Mouse (Mus musculus) fibroblast of lung, adult 2 months (primary cell): ENCODE measurements around the gene Slc2a12.

Experiments used
- DNase-seq: peaks from one replicate; pipeline ENCODE4 v3.0.0-alpha.2; 2011; ENCODE audit warnings: low read depth

The Slc2a12 gene

GRCm38 (mm10) chr10:22644853-22645491, at the start of gene Slc2a12:
Gene Slc2a12, plus strand, starts transcription at chr10:22645011.
- DNase-seq, result peak; percentile 22

DNA sequence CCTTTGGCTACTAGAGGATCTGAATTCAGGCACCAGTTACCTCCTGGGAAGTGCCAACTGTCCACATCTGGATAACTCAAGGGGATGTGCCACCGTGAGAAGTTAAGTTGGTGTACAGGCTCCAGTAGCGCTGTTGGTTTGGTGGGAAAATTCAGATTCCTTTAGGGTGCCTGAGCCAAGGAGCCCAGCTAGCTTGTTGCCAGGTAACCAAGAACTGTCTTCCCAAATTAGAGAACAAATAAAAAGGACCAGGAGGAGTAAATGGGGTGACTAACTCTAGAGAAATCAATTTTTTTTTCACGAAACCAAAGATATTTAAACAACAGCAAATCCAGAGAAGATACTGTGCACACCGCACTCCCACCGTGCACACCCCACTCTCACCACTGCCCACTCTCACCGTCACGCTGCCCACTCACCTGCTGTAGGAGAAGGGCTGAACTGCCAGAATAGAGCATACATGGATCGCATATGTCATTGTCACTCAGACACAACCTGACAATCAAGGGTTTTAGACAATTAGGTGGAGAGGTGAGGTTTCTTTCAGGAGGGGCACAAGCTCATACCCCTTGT, 45.8 kb upstream of the Slc2a12 start:
- no peak for DNase-seq

- no peak for DNase-seq
These were observed 43.8 kb upstream of the Slc2a12 start for GRCm38 (mm10) chr10:22601046-22601445.

DNA sequence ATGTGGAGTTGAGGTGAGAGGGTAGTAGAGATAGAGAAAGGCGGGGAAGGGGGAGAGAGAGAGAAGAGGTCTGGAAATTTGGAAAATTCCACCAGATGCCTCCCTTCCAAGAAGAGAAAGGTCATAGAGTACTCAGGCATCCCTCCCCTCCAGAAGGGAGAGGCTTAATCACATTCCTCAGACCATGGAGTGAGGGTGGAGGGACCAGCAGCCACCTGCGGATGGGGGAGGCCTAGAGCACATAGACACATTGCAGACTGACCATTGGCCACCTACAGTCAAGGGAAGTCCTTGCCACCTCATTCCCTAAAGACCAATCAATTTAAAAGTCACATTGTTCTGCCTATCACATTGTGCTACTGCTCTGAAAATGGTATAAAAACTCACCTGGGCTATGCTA, 40.0 kb upstream of the Slc2a12 start:
- no peak for DNase-seq

- no peak for DNase-seq
These were observed 36.5 kb upstream of the Slc2a12 start for GRCm38 (mm10) chr10:22608273-22608672.

DNA sequence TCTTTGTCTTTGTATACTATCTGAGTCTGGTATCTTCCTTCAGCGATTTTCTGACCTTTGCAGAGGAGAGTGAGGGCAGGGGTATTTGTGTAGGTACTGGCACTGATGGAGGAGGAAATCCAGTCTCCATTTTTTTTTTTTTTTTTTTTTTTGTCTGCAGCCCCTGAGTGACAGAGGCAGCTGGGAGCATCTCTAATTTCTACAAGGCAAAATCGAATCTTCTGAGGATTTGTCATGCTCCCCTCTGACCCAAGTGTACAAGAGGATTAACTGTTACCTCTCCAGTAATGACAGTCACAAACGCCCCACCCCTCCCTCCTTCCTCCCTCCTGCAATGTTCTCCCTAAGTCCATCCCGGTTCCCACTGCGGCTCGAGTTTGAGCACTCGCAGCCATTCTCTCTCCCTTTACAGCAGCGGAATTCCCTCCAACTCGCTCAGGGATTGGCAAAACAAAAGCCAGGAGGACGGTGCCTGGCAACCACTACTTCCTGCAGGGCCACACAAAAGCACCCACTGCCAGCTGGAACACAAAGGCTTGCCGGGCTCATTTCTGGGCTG, 35.9 kb upstream of the Slc2a12 start:
- no peak for DNase-seq

GRCm38 (mm10) chr10:22613301-22613700, 31.5 kb upstream of the Slc2a12 start:
- no peak for DNase-seq

DNA sequence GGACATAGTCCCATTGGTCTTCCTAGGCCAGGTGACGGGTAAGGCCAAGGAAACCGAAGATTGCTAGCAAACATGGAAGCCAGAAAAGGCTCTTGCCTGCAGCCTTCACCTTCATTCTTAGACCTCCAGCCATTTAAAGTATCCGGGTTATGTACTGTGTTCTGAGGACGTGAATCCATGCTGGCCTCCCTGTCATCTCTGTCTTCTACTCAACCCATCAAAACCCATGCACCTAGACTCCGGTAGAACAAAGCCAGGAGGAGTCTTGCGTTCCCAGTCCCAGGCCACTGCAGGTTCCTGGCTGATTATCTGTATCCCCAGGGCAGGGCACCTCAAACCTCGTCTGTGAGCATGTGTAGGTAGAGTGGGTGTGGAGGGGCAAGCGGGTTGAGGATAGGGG, 30.3 kb upstream of the Slc2a12 start:
- no peak for DNase-seq

DNA sequence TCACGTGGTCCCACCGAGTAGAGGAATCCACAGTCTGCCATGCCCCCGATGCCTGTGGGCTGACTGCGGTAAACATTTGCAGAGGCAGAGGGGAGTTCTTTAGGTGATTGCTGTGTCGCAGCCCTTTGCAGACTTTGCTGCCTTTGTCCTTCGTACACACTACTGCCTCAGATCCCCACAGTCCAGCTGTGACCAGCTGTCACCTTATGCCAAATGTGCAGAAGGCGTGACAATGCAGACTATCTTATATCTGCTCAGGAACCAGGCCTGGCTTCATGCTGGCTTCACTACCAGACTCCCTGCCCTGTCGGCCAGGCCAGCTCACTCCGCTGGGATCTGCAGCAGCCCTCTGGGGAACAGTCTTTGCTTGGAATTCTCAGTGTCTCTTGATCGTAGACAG, 29.5 kb upstream of the Slc2a12 start:
- DNase-seq, result no peak

GRCm38 (mm10) chr10:22618842-22619241, 26.0 kb upstream of the Slc2a12 start:
- DNase-seq, result peak; percentile 5

DNA sequence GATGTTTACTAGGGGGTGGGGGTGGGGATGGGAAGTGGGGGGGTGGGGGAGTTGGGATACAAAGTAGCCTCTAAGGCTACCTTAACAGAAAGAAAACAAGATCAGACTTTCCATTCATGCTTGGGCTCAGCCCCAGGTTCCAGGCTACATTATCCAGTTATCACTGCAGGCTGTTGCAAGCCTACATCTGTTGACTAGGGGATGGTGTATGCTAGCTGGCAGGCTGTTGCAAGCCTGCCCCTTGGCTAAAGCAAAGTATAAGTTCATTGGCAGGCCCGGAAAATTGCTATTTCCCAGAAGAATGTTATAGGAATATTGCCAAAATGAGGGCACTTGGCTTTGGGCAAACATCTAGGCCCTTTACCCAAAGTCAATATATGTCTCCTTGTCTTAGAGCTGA, 16.0 kb upstream of the Slc2a12 start:
- DNase-seq, result no peak

DNA sequence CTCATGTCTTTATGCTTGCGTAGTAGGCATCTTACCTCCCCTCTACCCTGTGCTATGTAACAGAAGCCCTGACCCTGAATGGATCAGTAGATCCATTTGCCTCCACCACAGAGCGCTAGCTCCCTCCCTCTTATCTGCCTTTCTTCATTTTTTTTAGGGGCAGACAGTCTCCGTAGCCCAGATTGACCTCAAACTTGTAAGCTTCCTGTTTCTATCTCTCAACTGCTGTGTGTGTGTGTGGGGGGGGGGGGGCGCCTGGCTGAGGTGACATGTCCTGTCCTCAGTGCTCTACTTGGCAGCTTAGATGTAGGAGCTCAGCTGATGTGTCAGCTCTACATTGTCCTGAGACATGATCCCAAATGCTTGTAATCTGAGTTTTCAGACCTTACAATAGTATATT, 13.7 kb upstream of the Slc2a12 start:
- no peak for DNase-seq

DNA sequence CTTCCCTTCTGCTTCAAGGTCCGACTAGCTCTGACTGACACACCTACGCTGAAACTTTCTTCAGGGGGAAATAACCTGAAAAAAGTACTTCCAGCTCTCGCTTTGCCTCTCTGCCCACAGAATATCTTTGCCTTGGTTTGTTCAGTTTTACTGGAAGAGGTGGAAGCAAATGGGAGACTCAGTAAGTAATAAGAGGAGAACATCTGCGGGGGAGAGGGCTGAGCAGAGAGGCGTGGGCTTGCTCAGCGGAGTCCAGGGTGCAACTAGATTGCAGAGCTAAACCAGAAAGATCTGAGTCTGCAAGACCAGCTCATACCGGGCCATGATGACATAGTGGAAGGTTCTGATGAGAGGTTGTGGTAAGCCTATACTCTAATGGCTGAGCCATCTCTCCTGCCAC, 13.3 kb upstream of the Slc2a12 start:
- DNase-seq, result no peak

- no peak for DNase-seq
These were observed 12.9 kb upstream of the Slc2a12 start for GRCm38 (mm10) chr10:22631956-22632355.

- DNase-seq, result no peak
These were observed 11.2 kb upstream of the Slc2a12 start for GRCm38 (mm10) chr10:22633406-22634306.

DNA sequence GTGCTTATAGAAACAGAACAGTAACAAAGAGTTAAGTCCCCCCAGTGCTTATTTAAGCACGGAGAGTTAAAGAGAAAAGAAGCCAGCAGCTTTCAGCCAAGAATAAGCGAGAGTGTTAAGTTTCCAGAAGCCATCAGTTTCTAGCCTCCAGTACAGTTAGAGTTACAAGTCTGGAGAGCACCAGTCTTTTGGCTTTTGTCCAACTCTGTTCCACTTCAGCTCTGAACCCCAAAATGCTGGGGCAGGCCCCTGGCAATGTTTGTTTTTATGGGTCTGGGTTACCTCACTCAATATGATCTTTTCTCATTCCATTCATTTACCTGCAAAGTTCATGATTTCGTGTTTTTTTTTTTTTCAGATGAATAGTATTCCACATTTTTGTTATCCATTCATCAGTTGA, 7.6 kb upstream of the Slc2a12 start:
- DNase-seq, result no peak

DNA sequence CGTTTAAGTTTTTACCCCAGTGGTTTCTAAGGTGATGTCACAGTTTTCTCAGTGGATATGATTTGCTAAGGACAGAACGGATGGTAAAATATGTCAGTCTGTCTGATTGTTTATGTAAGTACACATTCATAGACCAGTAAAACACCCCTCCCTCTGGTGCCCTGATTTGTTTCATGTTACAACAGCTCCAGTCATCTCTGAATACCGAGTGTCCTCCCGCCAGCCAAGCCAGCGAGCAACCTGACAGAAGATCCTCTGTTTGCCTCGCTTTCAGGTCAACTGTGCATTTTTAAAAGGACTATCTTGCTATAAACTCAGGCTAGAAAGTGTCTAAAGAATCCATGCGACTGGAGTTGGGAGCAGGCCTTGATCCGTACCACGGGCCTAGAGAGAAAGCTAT, 640 bp upstream of the Slc2a12 start:
- no peak for DNase-seq

GRCm38 (mm10) chr10:22648702-22649101, 3.9 kb downstream of the Slc2a12 start:
- DNase-seq, result no peak

DNA sequence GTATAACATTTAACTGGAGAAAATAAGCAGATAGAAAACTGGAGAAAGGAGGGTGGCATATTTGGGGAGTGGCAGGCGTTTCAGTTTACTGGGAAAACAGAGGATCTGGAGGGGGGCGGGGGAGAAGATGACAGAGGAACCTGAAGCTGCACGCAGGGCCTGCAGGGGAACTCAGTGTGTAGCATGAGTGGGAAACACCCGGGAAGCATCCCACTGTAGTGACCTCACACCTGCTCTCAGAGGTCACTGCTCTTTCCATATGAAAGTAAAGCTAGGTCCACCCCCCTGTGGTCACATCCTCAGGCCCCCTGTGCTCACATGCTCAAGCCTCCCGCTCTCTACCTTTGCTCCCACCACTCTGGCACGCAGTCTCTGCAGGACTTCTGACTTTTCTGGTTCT, 9.0 kb downstream of the Slc2a12 start:
- no peak for DNase-seq

DNA sequence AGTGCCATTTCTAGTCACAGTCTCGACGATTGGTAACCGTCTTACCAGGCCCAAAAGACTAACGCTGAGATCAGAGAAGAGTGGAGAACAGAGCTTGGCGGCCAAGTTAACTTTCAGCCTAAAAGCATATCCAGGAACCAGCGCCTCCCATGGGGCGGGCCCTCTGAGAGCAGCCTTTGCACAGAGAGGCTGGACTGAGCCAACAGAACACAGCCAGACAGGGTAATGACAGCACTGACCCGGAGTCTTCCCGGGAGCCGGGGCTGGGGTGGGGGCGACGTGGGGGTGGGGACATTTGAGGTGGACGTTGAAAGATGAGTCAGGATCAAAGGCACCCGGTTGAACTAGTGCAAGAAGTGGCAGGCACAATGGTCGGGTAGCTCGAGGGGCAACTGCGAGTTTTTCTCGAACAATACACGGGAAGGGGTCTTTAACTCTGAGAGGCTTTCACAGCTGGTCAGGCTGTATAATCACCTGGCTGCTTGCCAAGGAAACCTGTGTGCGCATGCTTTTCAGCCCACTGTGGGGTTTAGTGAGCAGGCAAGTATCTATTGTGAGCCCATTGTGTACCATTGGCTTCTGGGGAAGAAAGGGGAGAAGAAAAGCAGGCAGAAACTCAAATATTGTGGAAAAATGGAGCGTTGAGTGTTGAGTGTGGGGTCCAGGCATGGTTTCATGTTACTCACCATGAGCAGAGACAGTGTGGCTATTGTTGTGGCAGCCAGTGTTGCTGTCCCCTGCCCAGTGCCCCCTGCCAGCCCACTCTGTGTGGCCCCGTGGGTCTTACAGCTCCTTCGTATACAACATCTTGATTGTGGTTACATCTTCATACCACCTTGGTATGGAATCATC, 13.9 kb downstream of the Slc2a12 start:
- DNase-seq, result no peak

- no peak for DNase-seq
These were observed 14.5 kb downstream of the Slc2a12 start for GRCm38 (mm10) chr10:22659386-22659725.
